Comparison of ENCODE assay signal across 8 mouse cellular contexts in genomic region chr10:128455280-128455679, GRCm38 (mm10). TPM values are rescaled to one million over a fixed set of nuclear protein-coding genes. Genes with fewer than 3 reads are reported as not detected.
DNase-seq lines count a peak whose midpoint lies in the region; ATAC-seq lines count a peak whose summit lies in the region.

No protein-coding gene starts in this region.

- H3K27me3 ChIP-seq in forebrain, embryonic 14.5 days (replicated peaks; ENCODE audit: control insufficient read depth, insufficient read depth, low read length): no peaks in the 10 kb centered on the region

- no peak overlapping the region for H3K9ac ChIP-seq in forebrain, embryonic 14.5 days (ENCODE audit: low read length)

- H3K4me1 ChIP-seq in forebrain, embryonic 14.5 days (ENCODE audit: control insufficient read depth, insufficient read depth, low read length): no peaks in the 10 kb centered on the region

- H3K4me3 ChIP-seq in forebrain, embryonic 14.5 days (ENCODE audit: low read depth, low read length): no peak overlapping the region

- 1% methylated on average over 6 of the region's 6 CpGs for WGBS in forebrain, embryonic 14.5 days

- H3K4me2 ChIP-seq in forebrain, embryonic 14.5 days (ENCODE audit: low read length): 0 out of 2 replicates have a peak overlapping the region, but pooled peaks have one; percentile 19

- 0 out of 2 replicates have a peak, but pooled peaks have one; percentile 24 for ATAC-seq in forebrain, embryonic 14.5 days

- no peak overlapping the region for H3K27ac ChIP-seq in forebrain, embryonic 14.5 days (ENCODE audit: low read depth, low read length)

- H3K9me3 ChIP-seq in forebrain, embryonic 14.5 days (replicated peaks; ENCODE audit: control insufficient read depth, low read length): no peaks in the 10 kb centered on the region

- no peaks in the 10 kb centered on the region for H3K36me3 ChIP-seq in forebrain, embryonic 14.5 days (ENCODE audit: control insufficient read depth, insufficient read depth, low read length)

- DNase-seq in MEL-GATA-1-ER (ENCODE audit: extremely low read depth, low read depth): peak; percentile 66
- DNase-seq in c-Kit-positive CD71-positive TER-119-positive erythroid progenitor cells, embryonic 14.5 days (ENCODE audit: low spot score): peak; percentile 74
- DNase-seq in forebrain, embryonic 14.5 days (ENCODE audit: low spot score): peak; percentile 94
- peak; percentile 77 for DNase-seq in heart, postnatal 4 days
- peak; percentile 55 to 61 for DNase-seq in layer of hippocampus, adult 8-10 months (ENCODE audit: low spot score in 2 of 2)
- peak; percentile 90 for DNase-seq in lung, postnatal 10 days
- peak; percentile 66 for DNase-seq in ovary, postnatal 14 days (ENCODE audit: low spot score)
- peak; percentile 61 for DNase-seq in urinary bladder, postnatal 25 days (ENCODE audit: low spot score)

RNA-seq across cellular contexts. Expression of gene Smarcc2, which starts 3.8 kb away (rescaled TPM):
- polyA plus RNA-seq in forebrain, embryonic 14.5 days (2014; fragmentation: Nextera tagmentation; extraction: Ambion mirVana): 178 and 201 TPM in 2 replicates
- 10 to 100 TPM; 97.0 to 97.3 TPM for total RNA-seq in heart, postnatal 4 days (2021)
- 100 to 1,000 TPM; 238 to 267 (median 258) TPM for total RNA-seq in layer of hippocampus, adult 8-10 months (2022)

RNA-seq across cellular contexts. Expression of gene Myl6, which starts 38.7 kb away (rescaled TPM):
- polyA plus RNA-seq in forebrain, embryonic 14.5 days (2014; fragmentation: Nextera tagmentation; extraction: Ambion mirVana): 732 and 818 TPM in 2 replicates
- total RNA-seq in heart, postnatal 4 days (2021): 100 to 1,000 TPM; 616 to 628 TPM
- 100 to 1,000 TPM; 486 to 591 (median 538) TPM for total RNA-seq in layer of hippocampus, adult 8-10 months (2022)

RNA-seq across cellular contexts. Expression of gene Myl6b, which starts 43.2 kb away (rescaled TPM):
- polyA plus RNA-seq in forebrain, embryonic 14.5 days (2014; fragmentation: Nextera tagmentation; extraction: Ambion mirVana): 4.6 and 5.8 TPM in 2 replicates
- 1 to 10 TPM; 3.7 TPM for total RNA-seq in heart, postnatal 4 days (2021)
- 10 to 100 TPM; 18.4 to 23.6 (median 22.6) TPM for total RNA-seq in layer of hippocampus, adult 8-10 months (2022)

RNA-seq across cellular contexts. Expression of gene Rnf41, which starts 43.8 kb away (rescaled TPM):
- 94.2 and 107 TPM in 2 replicates for polyA plus RNA-seq in forebrain, embryonic 14.5 days (2014; fragmentation: Nextera tagmentation; extraction: Ambion mirVana)
- 10 to 100 TPM; 25.0 to 27.0 TPM for total RNA-seq in heart, postnatal 4 days (2021)
- 10 to 100 TPM; 71.7 to 79.9 (median 75.7) TPM for total RNA-seq in layer of hippocampus, adult 8-10 months (2022)

RNA-seq across cellular contexts. Expression of gene Nabp2, which starts 44.0 kb away (rescaled TPM):
- 147 and 180 TPM in 2 replicates for polyA plus RNA-seq in forebrain, embryonic 14.5 days (2014; fragmentation: Nextera tagmentation; extraction: Ambion mirVana)
- total RNA-seq in heart, postnatal 4 days (2021): 10 to 100 TPM; 44.1 to 47.1 TPM
- total RNA-seq in layer of hippocampus, adult 8-10 months (2022): 100 to 1,000 TPM in 2 of 4 experiments, 10 to 100 TPM in 2; 94.4 to 107 (median 100) TPM

Comparison
In these comparisons a context has a peak if more than half of its experiments do, and no peak if none do; other contexts are left out.
1. RNA of gene Myl6b, which starts 43.2 kb away (total RNA-seq): 18.4 to 23.6 TPM in layer of hippocampus, adult 8-10 months; 3.7 TPM in heart, postnatal 4 days; every median in the first group is over 4 times any median in the second.
2. Peak in every context shown above with its lines, with median percentiles within 50 percentile points of each other: DNase-seq.